In genomic region chr5:113504654-113505053, GRCm38 (mm10) we compare ENCODE assay signal across 10 mouse cellular contexts. TPM values are rescaled to one million over a fixed set of nuclear protein-coding genes. Genes with fewer than 3 reads are reported as not detected.
DNase-seq lines count a peak whose midpoint lies in the region; ATAC-seq lines count a peak whose summit lies in the region.
"Had no signal": no experiment of that assay in that cellular context is flagged by ENCODE, and none has a peak within 500 bp of the region (broad histone marks: within the 10 kb centered on the region; RNA-seq: fewer than 3 reads in every experiment).

No protein-coding gene starts in this region.

- H3K4me1 ChIP-seq in forebrain, embryonic 14.5 days (ENCODE audit: control insufficient read depth, insufficient read depth, low read length): peaks cover 13% of the 10 kb centered on the region
- H3K4me1 ChIP-seq in midbrain, embryonic 13.5 days (replicated peaks): peaks cover 52% of the 10 kb centered on the region

- no peaks in the 10 kb centered on the region for H3K9me3 ChIP-seq in forebrain, embryonic 14.5 days (replicated peaks; ENCODE audit: control insufficient read depth, low read length)
- no peaks in the 10 kb centered on the region for H3K9me3 ChIP-seq in midbrain, embryonic 13.5 days

- peak; percentile 47; the same call in 1 of the 2 replicates for ATAC-seq in forebrain, embryonic 14.5 days
- ATAC-seq in midbrain, embryonic 13.5 days: peak; percentile 34; the same call in 1 of the 2 replicates
- ATAC-seq: inflammation-experienced regulatory T-cells, adult 6 months had no signal

- no peaks in the 10 kb centered on the region for H3K36me3 ChIP-seq in forebrain, embryonic 14.5 days (ENCODE audit: control insufficient read depth, insufficient read depth, low read length)
- H3K36me3 ChIP-seq in midbrain, embryonic 13.5 days: no peaks in the 10 kb centered on the region

- DNase-seq in 416B (ENCODE audit: low read depth): peak; percentile 69
- DNase-seq in cerebellum, postnatal 14 days: peak; percentile 62 to 70
- peak; percentile 47 for DNase-seq in forebrain, embryonic 14.5 days (ENCODE audit: low spot score)
- no peak for DNase-seq in gastrocnemius, postnatal 25 days
- no peak for DNase-seq in testis, postnatal 14 days (ENCODE audit: low spot score)
- no peak for DNase-seq in thymus, postnatal 0 days (ENCODE audit: low spot score)
- DNase-seq: gastrocnemius, adult 2 months had no signal

- H3K27me3 ChIP-seq in forebrain, embryonic 14.5 days (replicated peaks; ENCODE audit: control insufficient read depth, insufficient read depth, low read length): no peaks in the 10 kb centered on the region
- no peaks in the 10 kb centered on the region for H3K27me3 ChIP-seq in midbrain, embryonic 13.5 days

- no peak overlapping the region for H3K4me2 ChIP-seq in forebrain, embryonic 14.5 days (ENCODE audit: low read length)
- no peak overlapping the region for H3K4me2 ChIP-seq in midbrain, embryonic 13.5 days (replicated peaks)

- 0 out of 2 replicates have a peak overlapping the region, but pooled peaks have one; percentile 56 for H3K27ac ChIP-seq in forebrain, embryonic 14.5 days (ENCODE audit: low read depth, low read length)
- H3K27ac ChIP-seq in midbrain, embryonic 13.5 days: peak overlapping the region; percentile 83
- H3K27ac ChIP-seq: gastrocnemius, adult 2 months; stomach, postnatal 0 days had no signal

- no peak overlapping the region for H3K9ac ChIP-seq in forebrain, embryonic 14.5 days (ENCODE audit: low read length)
- no peak overlapping the region for H3K9ac ChIP-seq in midbrain, embryonic 13.5 days (replicated peaks)

- WGBS in forebrain, embryonic 14.5 days: 21% methylated on average over 4 of the region's 4 CpGs
- WGBS in midbrain, embryonic 13.5 days: 15% methylated on average over 4 of the region's 4 CpGs

- no peak overlapping the region for H3K4me3 ChIP-seq in forebrain, embryonic 14.5 days (ENCODE audit: low read depth, low read length)
- H3K4me3 ChIP-seq in midbrain, embryonic 13.5 days (replicated peaks): no peak overlapping the region
- H3K4me3 ChIP-seq: gastrocnemius, adult 2 months had no signal

RNA-seq across cellular contexts. Expression of gene Wscd2, which starts 14.5 kb away (rescaled TPM):
- polyA plus RNA-seq in forebrain, embryonic 14.5 days (2014; fragmentation: Nextera tagmentation; extraction: Ambion mirVana): 3.4 and 5.3 TPM in 2 replicates
- polyA plus RNA-seq in midbrain, embryonic 13.5 days (2015; fragmentation: Nextera tagmentation; extraction: Ambion mirVana): 9.4 and 10.6 TPM in 2 replicates
- total RNA-seq in gastrocnemius, postnatal 25 days (2021): under 1 TPM; 0.31 to 0.46 TPM
- polyA plus RNA-seq in thymus, postnatal 0 days (2015; fragmentation: Nextera tagmentation; extraction: Ambion mirVana): 0.10 and 0.23 TPM in 2 replicates

Comparison
In these comparisons a context has a peak if more than half of its experiments do, and no peak if none do; other contexts are left out.
1. DNase-seq: peak in 416B (single experiment), cerebellum, postnatal 14 days (2 of 2) and forebrain, embryonic 14.5 days (single experiment); none in gastrocnemius, postnatal 25 days (single experiment), testis, postnatal 14 days (single experiment) and thymus, postnatal 0 days (single experiment).